ENCODE assay signal across 17 mouse cellular contexts in the genomic region with DNA sequence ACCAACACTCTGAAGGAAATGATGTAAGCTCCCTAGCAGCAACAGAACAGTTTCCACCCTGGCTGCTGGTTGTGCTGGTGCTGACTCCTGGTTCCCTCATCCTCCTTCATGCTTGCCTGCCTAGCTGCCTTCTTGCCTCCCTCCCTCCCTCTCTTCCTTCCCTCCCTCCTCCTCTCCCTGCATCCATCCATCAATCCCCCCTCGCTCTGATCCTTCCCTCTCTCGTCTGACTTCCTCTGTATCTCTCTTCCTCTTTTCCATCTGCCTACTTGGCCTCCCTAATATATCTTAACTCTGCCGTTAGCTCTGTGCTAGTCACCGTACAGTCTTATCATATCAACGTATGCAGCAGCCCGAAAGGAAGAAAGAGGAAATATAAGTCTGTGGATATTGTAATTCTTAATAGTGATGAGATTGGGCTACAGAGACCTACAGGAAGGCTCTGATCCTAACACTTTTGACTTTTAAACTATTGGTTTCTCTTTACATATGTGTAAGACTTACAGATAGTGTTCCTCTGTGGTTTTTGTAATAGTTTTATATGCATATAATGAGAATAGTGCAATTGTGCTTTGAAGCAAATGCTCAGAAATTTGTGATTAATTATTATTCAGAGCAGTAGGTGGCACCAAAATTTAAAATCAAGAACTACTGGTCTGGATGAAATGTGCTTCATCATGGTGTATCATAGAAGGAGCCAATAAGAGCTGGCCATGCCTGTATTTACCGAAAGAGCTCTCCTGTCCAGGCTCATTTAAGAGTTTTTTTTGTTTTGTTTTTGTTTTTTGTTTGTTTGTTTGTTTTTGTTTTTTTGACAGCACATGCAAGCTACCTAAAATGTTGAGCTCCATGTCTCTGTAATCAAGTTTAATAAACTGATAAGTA. TPM values are rescaled to one million over a fixed set of nuclear protein-coding genes. Genes with fewer than 3 reads are reported as not detected.
A peak's percentile ranks its signal among the peaks of the same experiment; 100 is the strongest.
DNase-seq lines count a peak whose midpoint lies in the region; ATAC-seq and TF ChIP-seq lines count a peak whose summit lies in the region.
"Had no signal": no experiment of that assay in that cellular context is flagged by ENCODE, and none has a peak within 500 bp of the region (broad histone marks: within the 10 kb centered on the region; RNA-seq: fewer than 3 reads in every experiment).

No protein-coding gene starts in this region.

- peak overlapping the region; percentile 83 for H3K27ac ChIP-seq in MEL (ENCODE audit: control insufficient read depth, low read depth, low read length)
- H3K27ac ChIP-seq in forebrain, embryonic 11.5 days (ENCODE audit: low read depth, low read length) = no peak overlapping the region
- H3K27ac ChIP-seq: forebrain, embryonic 10.5 days; hindbrain, embryonic 15.5 days; left cerebral cortex, adult 2 months; limb, embryonic 13.5 days; midbrain, embryonic 12.5 days had no signal

- TF ChIP-seq EP300 in MEL (IDR thresholded peaks at IDR 0.05; ENCODE audit: low read depth in 1 of 2, low read length in 2 of 2) = peak; percentile 94 to 98

- H3K27me3 ChIP-seq in MEL (ENCODE audit: control insufficient read depth in 1 of 2, insufficient read depth in 2 of 2, low read length in 2 of 2) = no peaks in the 10 kb centered on the region
- H3K27me3 ChIP-seq in forebrain, embryonic 11.5 days (ENCODE audit: control insufficient read depth, insufficient read depth, low read length) = no peaks in the 10 kb centered on the region
- H3K27me3 ChIP-seq: hindbrain, embryonic 15.5 days; limb, embryonic 13.5 days; midbrain, embryonic 12.5 days had no signal

- H3K79me2 ChIP-seq in MEL (ENCODE audit: control insufficient read depth, insufficient read depth, low read length, poor library complexity) = no peaks in the 10 kb centered on the region

- DNase-seq in 416B (ENCODE audit: low read depth) = peak; percentile 15
- DNase-seq in MEL (ENCODE audit: low read depth, low spot score) = peak; percentile 96
- DNase-seq in urinary bladder, postnatal 10 days (ENCODE audit: low spot score) = no peak
- DNase-seq in heart, adult 11 months = no peak
- DNase-seq in forebrain, embryonic 11.5 days (ENCODE audit: low spot score) = no peak
- DNase-seq in thymus, postnatal 10 days (ENCODE audit: low spot score in 2 of 2) = no peak
- DNase-seq: cerebellum, adult 11 months; kidney, adult 2 months had no signal

- TF ChIP-seq CTCF in MEL (IDR thresholded peaks at IDR 0.05 in 2 of 3, conservative IDR thresholded peaks at IDR 0.05 in 1 of 3; ENCODE audit: control insufficient read depth in 1 of 3, insufficient read depth in 1 of 3, low read depth in 2 of 3, low read length in 3 of 3, poor library complexity in 1 of 3, severe bottlenecking in 1 of 3) = peak in 1 of 3 experiments; percentile 29; a peak in 2 of 6 replicates

- peak; percentile 28 for TF ChIP-seq RAD21 in MEL (IDR thresholded peaks at IDR 0.05; ENCODE audit: low read depth, low read length)

- peak overlapping the region; percentile 49 for H3K9ac ChIP-seq in MEL (ENCODE audit: control insufficient read depth, low read depth, low read length, poor library complexity, severe bottlenecking)
- H3K9ac ChIP-seq in forebrain, embryonic 11.5 days (ENCODE audit: low read length) = no peak overlapping the region
- H3K9ac ChIP-seq: hindbrain, embryonic 15.5 days; limb, embryonic 13.5 days; midbrain, embryonic 12.5 days had no signal

- peaks cover 0 to 39% of the 10 kb centered on the region in 2 experiments; a peak in 2 of 4 replicates for H3K36me3 ChIP-seq in MEL (ENCODE audit: control insufficient read depth in 1 of 2, insufficient read depth in 2 of 2, low read length in 2 of 2)
- H3K36me3 ChIP-seq in forebrain, embryonic 11.5 days (ENCODE audit: control insufficient read depth, insufficient read depth, low read length) = no peaks in the 10 kb centered on the region
- H3K36me3 ChIP-seq: forebrain, embryonic 10.5 days; hindbrain, embryonic 15.5 days; limb, embryonic 13.5 days; midbrain, embryonic 12.5 days had no signal

- H3K9me3 ChIP-seq in MEL (replicated peaks; ENCODE audit: insufficient read depth, low read length) = no peaks in the 10 kb centered on the region
- H3K9me3 ChIP-seq in forebrain, embryonic 11.5 days (ENCODE audit: control insufficient read depth, low read length) = no peaks in the 10 kb centered on the region
- H3K9me3 ChIP-seq: forebrain, embryonic 10.5 days; hindbrain, embryonic 15.5 days; limb, embryonic 13.5 days; midbrain, embryonic 12.5 days had no signal

- peak overlapping the region; percentile 39 to 45 for H3K4me3 ChIP-seq in MEL (ENCODE audit: control insufficient read depth in 1 of 2, insufficient read depth in 1 of 2, low read depth in 2 of 2, low read length in 2 of 2)
- no peak overlapping the region for H3K4me3 ChIP-seq in forebrain, embryonic 11.5 days (ENCODE audit: low read depth, low read length)
- H3K4me3 ChIP-seq: forebrain, embryonic 10.5 days; hindbrain, embryonic 15.5 days; left cerebral cortex, adult 2 months; limb, embryonic 13.5 days; midbrain, embryonic 12.5 days; myocyte had no signal

- peak; percentile 82 to 87 for ATAC-seq in hematopoietic stem cell, adult 5-6 weeks (replicated peaks in 1 of 2; ENCODE audit: insufficient read depth in 1 of 2, low FRiP score in 2 of 2, low TSS enrichment in 1 of 2, low read depth in 1 of 2, poor library complexity in 2 of 2, severe bottlenecking in 2 of 2)
- peak; percentile 67 for ATAC-seq in megakaryocyte, adult 5-6 weeks (ENCODE audit: poor library complexity, severe bottlenecking)
- ATAC-seq in forebrain, embryonic 11.5 days (replicated peaks; ENCODE audit: low FRiP score) = no peak

- H3K4me1 ChIP-seq in MEL (ENCODE audit: control insufficient read depth in 1 of 2, insufficient read depth in 2 of 2, low read length in 2 of 2) = peaks cover 13 to 16% of the 10 kb centered on the region in 2 experiments
- no peaks in the 10 kb centered on the region for H3K4me1 ChIP-seq in forebrain, embryonic 11.5 days (replicated peaks; ENCODE audit: control insufficient read depth, insufficient read depth, low read length)
- H3K4me1 ChIP-seq: forebrain, embryonic 10.5 days; hindbrain, embryonic 15.5 days; limb, embryonic 13.5 days; midbrain, embryonic 12.5 days had no signal

- 90% methylated on average over 7 of the region's 7 CpGs for WGBS in forebrain, embryonic 11.5 days

- TF ChIP-seq POLR2A in MEL (IDR thresholded peaks at IDR 0.05; ENCODE audit: control insufficient read depth in 1 of 2, insufficient read depth in 1 of 2, low read depth in 1 of 2, low read length in 2 of 2, poor library complexity in 1 of 2) = peak; percentile 89 to 96; a peak in 3 of 4 replicates

- no peak overlapping the region for H3K4me2 ChIP-seq in forebrain, embryonic 11.5 days (ENCODE audit: low read depth, low read length, severe bottlenecking)
- H3K4me2 ChIP-seq: hindbrain, embryonic 15.5 days; limb, embryonic 13.5 days; midbrain, embryonic 12.5 days had no signal

TF ChIP-seq in MEL, 35 proteins besides CTCF, POLR2A, EP300 and RAD21 (continues in another document):
- TF ChIP-seq MYB (IDR thresholded peaks at IDR 0.05; ENCODE audit: low read depth, low read length) = peak; percentile 94
- peak; percentile 89 for TF ChIP-seq TCF12 (IDR thresholded peaks at IDR 0.05; ENCODE audit: low read depth, low read length)
- peak; percentile 86 for TF ChIP-seq NELFE (IDR thresholded peaks at IDR 0.05; ENCODE audit: low read depth, low read length)
- TF ChIP-seq SMC3 (IDR thresholded peaks at IDR 0.05; ENCODE audit: low read depth, low read length) = peak; percentile 28
- peak; percentile 4; the same call in 1 of the 2 replicates for TF ChIP-seq BHLHE40 (IDR thresholded peaks at IDR 0.05; ENCODE audit: borderline replicate concordance, low read depth, low read length)
- peak; percentile 76; the same call in 1 of the 2 replicates for TF ChIP-seq MEF2A (IDR thresholded peaks at IDR 0.05; ENCODE audit: extremely low read depth, insufficient replicate concordance, low read depth, low read length, poor library complexity, severe bottlenecking)
- peak; percentile 99 for TF ChIP-seq ZMIZ1 (IDR thresholded peaks at IDR 0.05; ENCODE audit: low read depth, low read length)
- no peak for TF ChIP-seq ZNF384 (IDR thresholded peaks at IDR 0.05; ENCODE audit: low read depth, low read length)
- peak; percentile 96 for TF ChIP-seq TBP (IDR thresholded peaks at IDR 0.05; ENCODE audit: low read depth, low read length)
- TF ChIP-seq ELF1 (IDR thresholded peaks at IDR 0.05; ENCODE audit: low read depth, low read length) = peak; percentile 40; the same call in 1 of the 2 replicates
- no peak for TF ChIP-seq UBTF (IDR thresholded peaks at IDR 0.05; ENCODE audit: borderline replicate concordance, insufficient read depth, low read depth, low read length)
- peak; percentile 93 for TF ChIP-seq POLR2AphosphoS2 (IDR thresholded peaks at IDR 0.05; ENCODE audit: low read length)
- no peak for TF ChIP-seq CHD2 (IDR thresholded peaks at IDR 0.05; ENCODE audit: low read length)
- TF ChIP-seq ZKSCAN1 (IDR thresholded peaks at IDR 0.05; ENCODE audit: low read depth, low read length) = no peak
- no peak for TF ChIP-seq POLR2AphosphoS5 (IDR thresholded peaks at IDR 0.05; ENCODE audit: borderline replicate concordance, low read depth, low read length)
- TF ChIP-seq KAT2A (conservative IDR thresholded peaks at IDR 0.05; ENCODE audit: low read depth, low read length) = no peak
- no peak; the same call in 1 of the 2 replicates for TF ChIP-seq MAFK (IDR thresholded peaks at IDR 0.05; ENCODE audit: borderline replicate concordance, low read depth, low read length)
- 0 out of 2 replicates have a peak, but pooled peaks have one; percentile 19 for TF ChIP-seq MYC (IDR thresholded peaks at IDR 0.05; ENCODE audit: low read depth, low read length)
- 0 out of 2 replicates have a peak, but pooled peaks have one; percentile 48 for TF ChIP-seq JUND (IDR thresholded peaks at IDR 0.05; ENCODE audit: low read depth, low read length)
- peak; percentile 91 for TF ChIP-seq GATA1 (IDR thresholded peaks at IDR 0.05; ENCODE audit: low read depth, low read length)
- no peak for TF ChIP-seq GABPA (IDR thresholded peaks at IDR 0.05; ENCODE audit: low read depth, low read length)
- TF ChIP-seq CHD1 (IDR thresholded peaks at IDR 0.05; ENCODE audit: low read depth, low read length) = 0 out of 2 replicates have a peak, but pooled peaks have one; percentile 51
- TF ChIP-seq ETS1 (IDR thresholded peaks at IDR 0.05; ENCODE audit: low read depth, low read length) = peak; percentile 93
- no peak for TF ChIP-seq MAX (IDR thresholded peaks at IDR 0.05; ENCODE audit: low read length)

RNA-seq across cellular contexts. Expression of gene Spef2, which starts 33.9 kb away (rescaled TPM):
- 0.08 TPM in 1 of 2 replicates, not detected in the other for total RNA-seq in MEL (2012; rRNA removed)
- not detected for polyA plus RNA-seq in MEL (2012; ENCODE audit: insufficient read depth in 1 of 2, insufficient read length in 2 of 2, low read depth in 1 of 2, low replicate concordance in 2 of 2, missing spikeins in 1 of 2)
- total RNA-seq in hematopoietic stem cell, adult 5-6 weeks (2017) = 1.8 and 3.1 TPM in 2 replicates
- total RNA-seq in megakaryocyte, adult 5-6 weeks (2015) = 1.5 and 1.9 TPM in 2 replicates
- total RNA-seq in megakaryocyte, adult 5-6 weeks (2017) = 0.95 and 1.1 TPM in 2 replicates
- 0.73 and 0.94 TPM in 2 replicates for polyA plus RNA-seq in forebrain, embryonic 11.5 days (2014; fragmentation: Nextera tagmentation; extraction: Ambion mirVana)
- polyA plus RNA-seq: C2C12, myocyte had no signal

Comparison
In these comparisons a context has a peak if more than half of its experiments do, and no peak if none do; other contexts are left out.
1. DNase-seq: peak in 416B (single experiment) and MEL (single experiment); none in urinary bladder, postnatal 10 days (single experiment), heart, adult 11 months (single experiment), forebrain, embryonic 11.5 days (single experiment) and thymus, postnatal 10 days (0 of 2).